Mouse (Mus musculus): ENCODE measurements around the gene Dhps. TPM values are rescaled to one million over a fixed set of nuclear protein-coding genes. Genes with fewer than 3 reads are reported as not detected.
"Not testable (repeated sequence)": the region's sequence is repeated elsewhere in the genome, so short reads cannot be mapped to it uniquely, and the experiment has no call there.

The Dhps gene
- polyA plus RNA-seq, 1 experiment from 2014 or later: 67.2 TPM

DNA sequence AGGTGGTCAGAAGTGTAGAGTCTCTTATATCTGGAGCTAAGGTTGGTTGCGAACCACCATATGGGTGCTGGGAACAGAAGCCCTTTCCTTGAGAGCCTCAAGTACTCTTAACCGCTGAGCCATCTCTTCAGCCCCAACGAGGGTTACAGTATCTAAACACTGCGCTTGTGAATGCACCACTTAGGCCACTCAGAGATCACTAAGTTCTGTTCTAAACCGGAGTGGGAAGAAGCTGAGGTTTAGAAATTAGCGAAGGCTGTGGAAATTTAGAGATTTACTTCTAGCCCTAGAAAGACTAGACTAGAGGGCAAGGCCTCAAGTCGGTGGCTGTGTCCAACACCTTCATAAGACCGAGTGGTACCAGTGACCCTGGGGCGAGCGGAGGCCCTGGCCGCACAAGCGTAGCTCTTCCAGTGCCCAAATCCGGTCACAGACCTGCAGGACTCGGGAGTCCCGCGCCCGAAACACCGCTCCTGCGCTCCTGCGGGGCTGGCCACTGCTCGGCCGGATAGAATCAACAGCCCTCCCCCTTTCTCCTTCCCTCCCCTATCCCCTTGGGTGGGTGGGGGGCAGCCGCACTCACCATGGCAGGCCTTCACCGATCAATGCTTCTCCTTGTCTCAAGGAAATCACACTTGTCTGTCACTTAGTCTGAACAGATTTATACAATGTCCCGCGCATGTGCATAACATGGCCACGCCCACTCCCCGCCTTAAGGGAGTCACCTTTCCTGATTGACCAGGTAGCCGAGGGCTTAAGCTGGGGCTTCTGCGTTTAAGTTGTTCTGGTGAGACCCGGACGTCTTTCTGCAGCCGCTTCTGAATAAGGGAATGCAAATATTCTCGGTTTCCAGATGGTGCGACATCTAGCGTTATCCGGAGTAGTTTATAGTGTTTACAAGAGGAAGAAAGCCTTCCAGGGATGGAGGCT lies 47.8 kb downstream of the Dhps start:
- peak overlapping the region; percentile 82 for H3K27ac ChIP-seq
- DNase-seq (ENCODE audit: extremely low spot score, low spot score): peak; percentile 75
- peak overlapping the region; percentile 74 for H3K4me3 ChIP-seq
- WGBS: 7% methylated on average over 37 of the region's 37 CpGs
- peaks cover 11% of the 10 kb centered on the region for H3K4me1 ChIP-seq
- H3K9me3 ChIP-seq: no peaks in the 10 kb centered on the region
- 0 out of 2 replicates have a peak, but pooled peaks cover 6% of the 10 kb centered on the region for H3K27me3 ChIP-seq (ENCODE audit: poor library complexity, severe bottlenecking)
- H3K36me3 ChIP-seq (replicated peaks): no peaks in the 10 kb centered on the region

- H3K4me1 ChIP-seq: peaks cover 11% of the 10 kb centered on the region
- H3K27me3 ChIP-seq (ENCODE audit: poor library complexity, severe bottlenecking); H3K9me3 ChIP-seq; H3K4me3 ChIP-seq; H3K27ac ChIP-seq; H3K36me3 ChIP-seq (replicated peaks); DNase-seq (ENCODE audit: extremely low spot score, low spot score): not testable (repeated sequence)
- WGBS: 83% methylated on average over 5 of the region's 5 CpGs
Measured at GRCm38 (mm10) chr8:85120251-85120650, 48.7 kb downstream of the Dhps start.

DNA sequence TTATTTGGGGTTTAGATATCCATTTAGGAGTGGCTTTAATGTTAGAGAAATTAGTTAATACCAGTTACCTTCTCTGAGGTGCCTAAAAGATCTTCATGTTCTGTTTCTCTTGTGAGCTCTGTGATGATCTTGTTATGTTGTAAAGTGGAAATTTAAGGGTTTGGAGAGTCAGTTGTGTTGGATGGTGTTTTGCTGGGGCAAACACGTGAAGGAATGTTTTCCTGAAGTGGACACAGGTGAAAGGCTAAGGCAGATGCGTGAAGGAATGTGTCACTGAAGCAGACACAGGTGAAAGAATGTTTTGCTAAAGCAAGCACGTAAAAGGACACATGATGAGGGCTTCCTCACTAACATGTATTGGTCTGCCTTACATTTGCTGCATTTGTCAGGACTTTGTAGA lies 51.4 kb downstream of the Dhps start, which contains the start of gene Zfp791:
Zfp791 (minus strand) TSS at position 101 of the 400 bp plus-strand sequence.
- H3K27ac ChIP-seq: no peak within 1 kb of the TSS
- H3K36me3 ChIP-seq (replicated peaks): no peaks in the 10 kb centered on the region
- whole genome bisulfite sequencing: 81% methylated on average over 3 of the region's 3 CpGs
- 0 out of 2 replicates have a peak, but pooled peaks cover 6% of the 10 kb centered on the region for H3K27me3 ChIP-seq (ENCODE audit: poor library complexity, severe bottlenecking)
- peaks cover 11% of the 10 kb centered on the region for H3K4me1 ChIP-seq
- no peak for DNase-seq (ENCODE audit: extremely low spot score, low spot score)
- H3K9me3 ChIP-seq: no peaks in the 10 kb centered on the region
- H3K4me3 ChIP-seq: no peak within 1 kb of the TSS

DNA sequence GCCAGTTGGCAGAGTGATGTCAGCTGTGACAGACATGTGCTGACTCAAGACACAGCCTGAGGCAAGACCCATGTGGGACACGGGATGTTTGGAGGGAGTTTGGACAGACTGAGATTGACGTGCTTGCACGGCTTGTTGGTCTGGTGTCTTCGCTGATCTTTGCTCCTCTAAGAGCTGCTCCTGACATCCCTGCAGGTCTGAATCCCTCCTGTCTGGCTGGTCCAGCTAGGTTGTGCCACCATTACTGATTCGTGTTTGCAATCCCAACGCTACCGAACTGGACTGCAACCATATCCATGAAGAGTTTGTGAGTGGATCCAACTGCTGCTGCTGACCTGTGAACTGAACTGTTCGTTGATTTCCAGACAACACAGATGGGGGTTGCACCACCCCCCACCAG lies 52.1 kb downstream of the Dhps start:
- Histone ChIP-seq H3K4me3 (no peak overlapping the region), H3K27ac (no peak overlapping the region), H3K27me3 (ENCODE audit: poor library complexity, severe bottlenecking) (0 out of 2 replicates have a peak, but pooled peaks cover under 1% of the 10 kb centered on the region), H3K4me1 (peaks cover 9% of the 10 kb centered on the region), H3K36me3 (replicated peaks) (no peaks in the 10 kb centered on the region), H3K9me3 (no peaks in the 10 kb centered on the region)
- no peak for DNase-seq (ENCODE audit: extremely low spot score, low spot score)
- 89% methylated on average over 8 of the region's 8 CpGs for WGBS

Small RNA genes within 50 kb of the gene (microRNA-seq; reads per million reads assigned to microRNA genes)
- 14.1 reads per million, percentile 25 among the genes with 10 or more reads in this experiment for gene Gm23388
- 2.4 reads per million for gene Mir7070

Other genes with a start within 250 kb of the Dhps start
- 2.9 and 3.5 TPM in 2 replicates for gene Dand5, start 248.9 kb upstream of the Dhps start, polyA plus RNA-seq (2016; fragmentation: Nextera tagmentation; extraction: Ambion mirVana)
- 49.1 and 49.6 TPM in 2 replicates for gene Gadd45gip1, start 240.2 kb upstream of the Dhps start, polyA plus RNA-seq (2016; fragmentation: Nextera tagmentation; extraction: Ambion mirVana)
- gene Rad23a, start 231.1 kb upstream of the Dhps start, polyA plus RNA-seq (2016; fragmentation: Nextera tagmentation; extraction: Ambion mirVana): 130 and 137 TPM in 2 replicates
- 735 and 764 TPM in 2 replicates for gene Calr, start 224.8 kb upstream of the Dhps start, polyA plus RNA-seq (2016; fragmentation: Nextera tagmentation; extraction: Ambion mirVana)
- gene Farsa, start 214.8 kb upstream of the Dhps start, polyA plus RNA-seq (2016; fragmentation: Nextera tagmentation; extraction: Ambion mirVana): 143 and 144 TPM in 2 replicates
- gene Syce2, start 199.6 kb upstream of the Dhps start, polyA plus RNA-seq (2016; fragmentation: Nextera tagmentation; extraction: Ambion mirVana): 91.1 and 92.7 TPM in 2 replicates
- 44.6 and 49.6 TPM in 2 replicates for gene Gcdh, start 177.8 kb upstream of the Dhps start, polyA plus RNA-seq (2016; fragmentation: Nextera tagmentation; extraction: Ambion mirVana)
- gene Klf1, start 169.8 kb upstream of the Dhps start, polyA plus RNA-seq (2016; fragmentation: Nextera tagmentation; extraction: Ambion mirVana): 18.3 and 24.3 TPM in 2 replicates
- gene Dnase2a, start 163.2 kb upstream of the Dhps start, polyA plus RNA-seq (2016; fragmentation: Nextera tagmentation; extraction: Ambion mirVana): 7.9 and 9.2 TPM in 2 replicates
- 2.6 and 3.8 TPM in 2 replicates for gene Mast1, start 134.4 kb upstream of the Dhps start, polyA plus RNA-seq (2016; fragmentation: Nextera tagmentation; extraction: Ambion mirVana)
- gene Rtbdn, start 124.8 kb upstream of the Dhps start, polyA plus RNA-seq (2016; fragmentation: Nextera tagmentation; extraction: Ambion mirVana): 1.3 and 1.8 TPM in 2 replicates
- gene Gm49661, start 102.3 kb upstream of the Dhps start, polyA plus RNA-seq (2016; fragmentation: Nextera tagmentation; extraction: Ambion mirVana): not detected in 2 replicates
- gene Prdx2, start 102.2 kb upstream of the Dhps start, polyA plus RNA-seq (2016; fragmentation: Nextera tagmentation; extraction: Ambion mirVana): 1,199 and 1,255 TPM in 2 replicates
- gene Rnaseh2a, start 102.0 kb upstream of the Dhps start, polyA plus RNA-seq (2016; fragmentation: Nextera tagmentation; extraction: Ambion mirVana): 163 and 173 TPM in 2 replicates
- gene Junb, start 93.0 kb upstream of the Dhps start, polyA plus RNA-seq (2016; fragmentation: Nextera tagmentation; extraction: Ambion mirVana): 3.8 and 4.0 TPM in 2 replicates
- 18.3 and 19.0 TPM in 2 replicates for gene Hook2, start 81.2 kb upstream of the Dhps start, polyA plus RNA-seq (2016; fragmentation: Nextera tagmentation; extraction: Ambion mirVana)
- not detected in 2 replicates for gene Best2, start 57.2 kb upstream of the Dhps start, polyA plus RNA-seq (2016; fragmentation: Nextera tagmentation; extraction: Ambion mirVana)
- gene Asna1, start 46.5 kb upstream of the Dhps start, polyA plus RNA-seq (2016; fragmentation: Nextera tagmentation; extraction: Ambion mirVana): 164 and 166 TPM in 2 replicates
- gene Trir, start 44.9 kb upstream of the Dhps start, polyA plus RNA-seq (2016; fragmentation: Nextera tagmentation; extraction: Ambion mirVana): 123 and 142 TPM in 2 replicates
- 31.5 and 33.2 TPM in 2 replicates for gene Tnpo2, start 34.8 kb upstream of the Dhps start, polyA plus RNA-seq (2016; fragmentation: Nextera tagmentation; extraction: Ambion mirVana)
- 22.9 and 26.3 TPM in 2 replicates for gene Fbxw9, start 11.7 kb upstream of the Dhps start, polyA plus RNA-seq (2016; fragmentation: Nextera tagmentation; extraction: Ambion mirVana)
- not detected in 2 replicates for gene Gm5741, start 3.8 kb upstream of the Dhps start, polyA plus RNA-seq (2016; fragmentation: Nextera tagmentation; extraction: Ambion mirVana)
- gene Wdr83os, start 9.0 kb downstream of the Dhps start, polyA plus RNA-seq (2016; fragmentation: Nextera tagmentation; extraction: Ambion mirVana): 139 and 142 TPM in 2 replicates
- 58.4 and 63.3 TPM in 2 replicates for gene Wdr83, start 9.5 kb downstream of the Dhps start, polyA plus RNA-seq (2016; fragmentation: Nextera tagmentation; extraction: Ambion mirVana)
- 21.9 and 24.1 TPM in 2 replicates for gene Man2b1, start 11.5 kb downstream of the Dhps start, polyA plus RNA-seq (2016; fragmentation: Nextera tagmentation; extraction: Ambion mirVana)
- 1.3 and 1.9 TPM in 2 replicates for gene Zfp791, start 51.3 kb downstream of the Dhps start, polyA plus RNA-seq (2016; fragmentation: Nextera tagmentation; extraction: Ambion mirVana)
- not detected in 2 replicates for gene Cks1brt, start 80.2 kb downstream of the Dhps start, polyA plus RNA-seq (2016; fragmentation: Nextera tagmentation; extraction: Ambion mirVana)
- not detected in 2 replicates for gene Olfr371, start 154.2 kb downstream of the Dhps start, polyA plus RNA-seq (2016; fragmentation: Nextera tagmentation; extraction: Ambion mirVana)
- gene Orc6, start 227.9 kb downstream of the Dhps start, polyA plus RNA-seq (2016; fragmentation: Nextera tagmentation; extraction: Ambion mirVana): 164 and 172 TPM in 2 replicates
- 148 and 149 TPM in 2 replicates for gene Vps35, start 228.0 kb downstream of the Dhps start, polyA plus RNA-seq (2016; fragmentation: Nextera tagmentation; extraction: Ambion mirVana)